Mouse (Mus musculus) right cerebral cortex, postnatal 36 days (tissue): ENCODE measurements at regions not wholly inside any gene's neighbourhood (a gene's known extent, or its start where the extent isn't known, plus 50 kb on each side); places are given as distances from the start of the nearest gene placed in this dataset.
"Not testable (repeated sequence)": the region's sequence is repeated elsewhere in the genome, so short reads cannot be mapped to it uniquely, and the experiment has no call there.

ENCODE experiments used
- DNase-seq, 2 experiments: peaks; one replicate each; pipeline ENCODE4 v3.0.0; 2022; ENCODE audit warnings: low spot score in 2 of 2, mixed read lengths in 1 of 2

DNA sequence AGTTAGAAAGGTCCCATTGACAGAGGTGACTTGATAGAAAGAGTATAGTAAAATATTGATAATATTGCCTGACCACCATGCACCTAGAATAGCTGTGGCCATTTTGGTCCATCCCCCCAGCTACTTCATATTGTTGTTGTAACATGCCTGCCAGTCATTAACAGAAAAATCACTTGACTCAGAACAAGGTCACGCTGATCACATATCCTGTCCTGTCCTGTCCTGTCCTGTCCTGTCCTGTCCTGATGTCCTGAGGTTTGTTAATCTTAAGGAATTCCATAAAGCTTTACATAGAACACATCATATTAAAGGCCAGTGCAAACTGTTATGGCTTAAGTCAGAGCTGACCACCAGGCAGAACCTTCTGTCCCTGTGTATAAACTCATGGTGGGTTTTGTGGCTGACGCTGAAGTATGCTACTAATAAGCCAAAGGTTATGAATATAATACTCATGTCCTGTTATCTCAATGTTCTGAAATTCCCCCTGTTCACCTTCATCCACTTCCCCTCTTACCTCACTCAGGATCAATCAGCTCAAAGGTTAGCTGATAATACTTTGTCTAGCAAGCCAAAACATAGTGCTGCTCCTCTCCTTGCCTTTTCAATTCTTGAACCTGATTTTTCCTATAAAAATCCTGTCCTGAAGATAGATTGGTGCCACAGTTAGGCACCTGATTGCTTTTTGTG lies 173.7 kb downstream of the Alg10b start:
- no peak for DNase-seq

DNA sequence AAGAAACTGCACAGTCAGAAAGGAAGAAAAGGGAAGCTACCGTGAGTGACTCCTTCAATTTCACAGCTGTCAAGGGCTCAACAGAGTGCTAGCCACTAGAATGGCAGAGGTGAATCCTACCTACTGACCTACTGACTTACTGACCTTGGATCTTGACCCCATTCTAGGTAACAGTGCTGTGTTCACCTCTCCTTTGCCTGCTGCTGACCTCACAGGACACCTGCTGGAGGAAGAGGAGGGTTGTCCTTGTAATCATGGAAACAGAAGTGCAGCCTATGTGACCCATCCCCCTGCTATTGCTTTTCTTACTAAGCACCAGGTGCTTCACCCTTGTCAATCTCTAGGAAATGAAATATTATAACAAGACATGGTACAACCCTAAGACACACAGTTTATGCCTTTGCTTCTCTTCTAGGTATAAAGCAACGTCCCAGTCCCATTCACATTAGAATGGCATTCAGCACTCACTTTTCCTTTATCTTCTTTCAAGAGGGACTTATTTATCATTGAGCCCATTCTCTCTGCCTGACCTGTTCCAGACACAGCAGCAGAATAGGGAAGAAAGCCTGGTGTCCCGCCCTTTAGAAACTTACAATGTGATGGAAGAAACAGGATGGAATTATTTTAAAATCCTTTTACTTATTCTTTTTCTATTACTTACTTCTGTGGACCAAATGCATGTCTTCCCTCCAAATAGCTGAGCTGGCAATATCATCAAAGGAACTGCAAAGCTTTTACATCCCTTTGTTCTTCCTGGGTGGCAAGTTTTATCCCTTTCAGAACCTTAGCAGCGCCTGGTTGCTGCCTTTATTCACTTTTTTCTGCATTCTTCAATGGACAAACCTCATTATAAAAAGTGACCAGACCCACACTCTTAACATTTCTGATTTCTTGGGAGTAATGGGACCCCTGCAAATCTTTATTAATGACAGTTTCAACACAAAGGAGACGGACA lies 176.5 kb downstream of the Alg10b start:
- no peak for DNase-seq

DNA sequence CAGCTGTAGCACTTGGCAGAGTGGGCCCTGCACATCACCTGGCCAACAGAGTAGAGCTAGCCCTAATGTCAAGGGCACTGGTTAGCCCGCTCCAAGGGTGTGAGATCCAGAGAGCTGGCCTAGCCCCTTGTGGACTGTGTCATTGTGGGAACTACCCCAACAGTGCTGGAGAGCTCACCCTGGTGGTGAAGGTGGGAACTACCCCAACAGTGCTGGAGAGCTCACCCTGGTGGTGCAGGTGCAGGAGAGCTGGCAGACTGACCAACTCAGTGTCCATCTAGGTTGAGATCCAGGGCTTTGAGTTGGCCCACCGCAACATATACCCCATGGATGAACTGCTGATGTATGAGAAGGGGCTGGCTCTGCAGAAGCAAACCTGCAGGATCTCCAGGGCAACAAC lies 196.7 kb downstream of the Alg10b start:
- DNase-seq = no peak

DNA sequence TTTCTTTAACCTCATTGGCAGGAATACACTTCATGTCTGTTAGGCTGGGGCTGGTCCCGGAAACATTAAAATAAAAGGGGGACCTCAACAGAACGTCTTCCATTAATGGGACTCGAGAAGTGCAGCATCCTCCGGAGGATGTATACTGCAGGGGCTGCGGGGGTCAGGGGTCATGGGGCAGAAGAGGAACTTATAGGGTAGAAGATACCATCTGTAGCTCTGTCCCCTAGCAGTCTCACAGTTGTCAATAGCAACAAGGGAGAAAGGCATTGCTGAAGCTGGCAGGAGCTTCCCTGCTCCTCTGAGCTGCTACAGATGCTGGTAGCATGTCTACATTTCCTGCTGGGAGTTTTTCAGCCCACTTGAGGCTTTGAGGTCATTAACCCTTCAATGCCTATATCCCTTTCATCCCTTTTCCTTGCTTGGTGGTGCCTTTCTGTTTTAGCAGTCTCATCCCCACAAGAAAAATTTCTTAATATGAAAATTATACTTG lies 198.1 kb downstream of the Alg10b start:
- no peak for DNase-seq

DNA sequence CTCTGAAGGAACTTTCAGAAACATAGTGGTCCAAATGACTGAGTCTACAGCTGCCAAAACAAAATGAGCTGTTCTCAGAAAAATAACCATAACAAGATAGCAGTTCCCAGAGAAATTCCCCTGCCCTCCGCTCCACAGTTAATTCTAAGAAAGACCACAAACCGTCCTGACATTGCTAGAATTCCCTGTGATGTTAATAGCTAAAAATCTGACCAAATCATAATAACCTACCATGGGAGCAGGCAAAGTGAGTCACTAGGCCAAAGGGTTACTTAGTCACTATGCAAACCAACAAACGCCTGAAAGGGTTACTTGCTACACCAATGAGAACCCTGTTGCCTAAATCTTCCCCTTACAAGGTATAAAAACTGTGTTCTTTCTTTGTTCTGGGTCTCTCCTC lies 206.9 kb downstream of the Alg10b start:
- not testable (repeated sequence) for DNase-seq

DNA sequence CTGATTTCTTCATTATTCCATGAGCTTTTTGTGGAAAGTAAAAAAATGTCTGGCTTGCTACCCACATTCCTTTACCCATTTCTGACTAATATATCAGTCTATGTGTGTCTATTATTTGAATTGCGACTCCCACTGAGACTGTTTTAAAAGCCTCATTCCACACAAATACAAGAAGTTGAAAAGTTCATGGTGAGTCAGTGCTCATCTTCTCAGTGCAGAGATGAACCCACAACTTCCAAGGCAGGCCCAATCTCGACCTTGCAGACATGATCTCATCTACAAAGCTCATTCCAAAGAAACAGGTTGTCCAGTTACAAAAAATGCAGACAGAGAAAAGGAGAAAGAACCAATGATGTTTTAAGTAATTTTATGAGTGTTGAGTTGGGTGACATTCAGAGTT lies 208.0 kb downstream of the Alg10b start:
- no peak for DNase-seq

DNA sequence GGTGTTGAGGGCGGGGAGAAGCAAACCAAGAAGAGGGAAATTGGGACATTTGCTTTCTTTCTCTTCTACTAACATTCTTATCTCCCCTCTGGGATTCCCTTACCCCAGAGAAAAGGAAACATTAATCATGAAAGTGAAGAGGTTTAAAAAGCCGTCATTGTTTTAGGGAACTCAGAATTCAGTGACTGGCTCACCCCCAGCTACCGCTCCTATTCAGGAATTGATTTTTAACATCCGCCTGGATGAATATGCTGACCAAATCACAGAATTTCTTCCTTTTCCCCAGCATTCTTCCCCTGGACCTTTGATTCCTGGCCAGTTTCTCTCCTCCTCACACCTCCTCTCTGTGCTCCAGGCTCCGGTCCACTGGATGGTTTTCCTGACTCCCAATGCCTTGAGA lies 211.2 kb downstream of the Alg10b start:
- DNase-seq = no peak
